Mouse (Mus musculus): ENCODE data around the gene H2afz.
"Not testable (repeated sequence)": the region's sequence is repeated elsewhere in the genome, so short reads cannot be mapped to it uniquely, and the experiment has no call there.

The H2afz gene

DNA sequence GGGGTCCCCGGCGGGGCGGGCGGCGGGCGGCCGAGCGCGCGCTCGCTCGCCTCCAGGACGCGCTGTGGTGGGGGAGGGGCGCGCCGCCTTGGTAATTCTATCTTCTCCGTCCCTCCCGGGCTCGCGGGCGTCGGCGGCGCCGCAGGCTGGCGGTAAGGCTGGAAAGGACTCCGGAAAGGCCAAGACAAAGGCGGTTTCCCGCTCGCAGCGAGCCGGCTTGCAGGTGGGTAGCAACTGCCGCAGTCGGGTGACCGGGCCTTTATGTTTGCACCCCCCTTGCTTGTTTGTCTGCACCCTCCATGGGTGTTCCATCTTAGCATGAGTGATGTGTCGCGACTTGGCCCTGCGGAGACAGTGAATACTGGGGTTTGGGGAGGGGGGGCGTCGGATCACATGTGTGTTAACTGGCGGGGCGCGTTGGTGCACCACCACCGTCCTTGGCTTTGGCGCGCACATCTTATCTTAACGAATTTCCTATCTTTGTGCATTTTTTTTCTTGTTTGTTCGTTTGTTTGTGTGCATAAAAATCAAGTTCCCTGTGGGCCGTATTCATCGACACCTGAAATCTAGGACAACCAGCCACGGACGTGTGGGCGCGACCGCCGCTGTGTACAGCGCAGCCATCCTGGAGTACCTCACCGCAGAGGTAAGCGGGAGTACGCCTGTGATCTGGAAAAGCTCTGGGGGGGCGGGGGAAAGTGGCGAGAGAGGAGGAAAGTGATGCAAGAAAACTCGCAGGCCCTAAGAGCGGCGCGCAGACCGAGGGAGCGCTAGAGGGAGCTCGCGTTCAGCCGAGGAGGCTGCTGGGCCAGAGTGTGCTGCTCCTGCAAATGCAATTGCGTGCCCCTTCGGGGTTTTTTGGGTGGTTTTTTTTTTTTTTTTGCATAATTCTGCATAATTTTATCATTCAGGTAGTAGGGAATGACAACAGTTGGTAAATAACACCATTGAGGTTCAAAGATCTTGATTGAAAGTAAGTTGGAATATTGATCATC, 998 bp downstream of the H2afz start:
- peak; percentile 85 for DNase-seq

DNA sequence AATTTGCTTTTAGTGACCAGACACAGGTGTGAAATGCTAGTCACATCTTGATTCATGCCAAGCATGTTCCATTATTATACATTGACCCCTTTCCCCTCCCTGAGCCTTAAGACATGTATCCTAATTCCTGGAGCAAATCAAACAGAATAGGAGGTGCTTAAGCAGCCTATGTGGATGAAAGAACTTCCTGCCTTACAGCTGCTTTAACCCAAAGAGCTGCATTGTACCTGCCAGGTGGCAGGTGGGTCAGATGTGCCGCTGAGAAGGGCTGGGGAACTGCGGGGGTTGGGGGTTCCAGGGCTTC, 2.8 kb downstream of the H2afz start:
- no peak for DNase-seq

DNA sequence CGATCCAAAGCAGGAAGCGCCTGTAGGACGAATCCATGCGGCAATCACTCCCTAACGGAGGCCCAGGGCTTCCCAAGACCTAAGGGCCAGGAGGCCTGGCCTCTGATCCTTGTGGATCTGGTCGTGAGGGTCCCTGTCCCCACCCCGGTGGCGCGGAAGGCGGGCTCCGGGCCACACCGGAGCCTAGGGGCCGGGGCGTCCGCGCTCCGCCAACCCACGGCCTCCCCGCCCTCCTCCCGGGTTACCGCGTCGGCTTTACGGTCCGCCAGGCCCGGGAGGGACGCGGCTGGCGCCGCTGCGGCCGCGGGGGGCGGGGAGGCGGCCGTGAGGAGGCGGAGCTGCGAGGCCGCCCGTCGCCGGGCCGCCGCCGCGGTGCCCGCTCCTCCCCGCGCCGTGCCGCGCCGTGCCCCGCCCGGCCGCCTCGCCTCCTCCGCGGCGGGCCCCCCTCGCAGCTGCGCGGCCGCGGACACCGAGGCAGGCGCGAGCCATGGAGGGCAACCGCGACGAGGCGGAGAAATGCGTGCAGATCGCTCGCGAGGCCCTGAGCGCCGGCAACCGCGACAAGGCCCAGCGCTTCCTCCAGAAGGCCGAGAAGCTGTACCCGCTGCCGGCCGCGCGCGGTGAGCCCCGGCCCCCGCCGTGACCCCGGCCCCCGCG, 3.3 kb downstream of the H2afz start, which contains the start of gene Dnajb14:
Gene Dnajb14, plus strand, starts transcription at position 239 of the 657 bp plus-strand sequence.
- peak; percentile 66 for DNase-seq

DNA sequence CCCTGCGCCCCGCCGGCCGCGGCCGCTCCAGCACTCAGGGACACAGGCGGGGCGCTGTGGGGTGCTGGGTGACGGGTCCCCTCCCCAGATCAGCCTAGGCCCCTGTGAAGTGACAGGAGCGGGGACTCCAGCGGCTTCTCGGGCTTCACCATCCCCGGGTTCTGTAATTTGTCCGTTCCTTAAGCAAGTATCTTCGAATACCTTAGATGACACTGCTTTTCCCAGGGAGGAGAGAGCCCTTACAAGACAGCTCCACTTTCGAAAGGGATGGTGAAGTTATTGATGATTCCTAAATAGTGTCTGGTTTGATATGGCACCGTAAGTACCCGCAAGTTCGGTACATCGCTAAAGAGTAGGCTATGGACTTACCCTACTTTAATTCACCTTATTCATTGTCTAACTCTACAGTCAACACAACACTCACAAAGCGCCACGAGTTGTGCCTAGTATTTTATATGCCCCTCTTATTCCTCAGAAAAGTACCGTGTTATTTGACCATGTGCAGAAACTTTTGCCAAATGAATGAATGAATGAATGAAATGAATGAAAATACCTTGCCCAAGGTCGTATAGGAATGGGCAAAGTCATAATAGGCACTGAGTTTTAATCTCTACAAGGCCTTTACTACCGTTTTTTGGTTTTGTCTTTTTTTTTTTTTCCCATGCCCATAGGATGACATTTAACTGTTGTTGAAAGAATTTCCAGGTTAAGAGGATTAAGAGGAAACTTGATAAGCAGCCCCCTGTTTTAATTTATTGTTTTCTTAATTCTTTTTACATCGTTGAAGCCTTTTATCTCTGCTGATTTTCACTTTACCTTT, 4.0 kb downstream of the H2afz start:
- no peak for DNase-seq

DNA sequence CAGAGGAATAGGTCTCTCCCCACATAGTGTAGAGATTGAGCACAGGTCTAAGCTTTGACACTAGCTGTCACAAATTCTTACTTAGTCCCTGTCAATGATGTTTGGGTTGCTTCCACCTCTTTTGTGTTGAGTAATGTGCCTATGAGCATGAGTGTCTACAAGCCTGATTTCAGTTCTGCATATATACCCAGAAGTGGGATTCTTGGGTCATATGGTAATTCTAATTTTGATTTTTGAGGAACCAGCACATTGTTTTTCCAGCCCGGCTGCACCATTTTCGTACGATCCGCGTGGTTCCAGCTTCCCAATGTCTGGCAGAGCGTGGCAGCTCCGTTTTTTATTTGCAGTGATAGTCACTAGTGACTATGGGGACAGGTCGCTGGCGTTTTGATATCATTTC, 5.1 kb downstream of the H2afz start:
- DNase-seq = no peak

DNA sequence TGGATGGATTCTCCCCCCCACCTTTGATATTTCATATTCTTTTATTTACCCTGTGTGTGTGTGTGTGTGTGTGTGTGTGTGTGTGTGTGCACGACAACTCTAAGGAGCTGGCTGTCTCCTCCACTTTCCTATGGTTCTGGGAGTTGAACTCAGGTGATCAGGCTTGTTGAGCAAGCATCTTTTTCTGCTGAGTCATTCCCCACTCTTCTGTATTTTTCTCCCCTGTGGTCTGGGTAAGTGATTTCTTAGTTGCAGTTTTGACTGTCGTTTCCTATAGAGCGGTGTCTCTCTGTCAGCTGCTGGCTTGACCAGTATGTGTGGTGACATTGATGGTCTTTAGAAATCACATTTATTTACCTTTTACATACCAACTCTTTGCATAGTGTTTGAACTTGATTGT, 15.0 kb downstream of the H2afz start:
- no peak for DNase-seq

DNA sequence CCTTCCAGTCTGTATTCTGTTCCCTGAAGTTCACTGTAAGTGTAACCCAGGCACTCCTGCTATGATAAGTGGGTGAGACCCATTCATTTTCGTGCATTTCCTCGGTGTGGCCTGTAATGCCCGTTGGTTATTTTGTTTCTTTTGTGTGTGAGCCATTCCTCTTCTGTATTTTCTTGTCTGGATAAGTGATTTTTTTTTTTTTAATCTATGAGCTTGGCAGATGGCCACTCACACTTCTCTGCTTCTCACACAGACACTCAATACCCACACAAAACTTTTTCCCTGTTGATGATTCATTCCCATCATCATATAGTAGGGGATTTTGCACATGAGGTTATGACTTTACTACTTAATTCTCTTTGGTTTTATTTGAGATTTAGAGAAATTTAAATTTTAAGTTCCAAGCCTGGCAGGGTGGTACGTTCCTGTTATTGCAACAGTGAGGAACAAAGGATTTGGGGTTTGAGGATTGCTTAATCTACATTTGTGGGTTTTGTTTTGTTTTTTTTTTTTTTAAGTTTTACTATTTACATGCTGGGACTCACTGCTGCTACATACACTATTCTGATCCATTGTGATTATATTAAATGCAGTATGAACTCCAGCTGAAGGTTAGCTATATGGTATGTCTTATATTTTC, 15.9 kb downstream of the H2afz start:
- no peak for DNase-seq

DNA sequence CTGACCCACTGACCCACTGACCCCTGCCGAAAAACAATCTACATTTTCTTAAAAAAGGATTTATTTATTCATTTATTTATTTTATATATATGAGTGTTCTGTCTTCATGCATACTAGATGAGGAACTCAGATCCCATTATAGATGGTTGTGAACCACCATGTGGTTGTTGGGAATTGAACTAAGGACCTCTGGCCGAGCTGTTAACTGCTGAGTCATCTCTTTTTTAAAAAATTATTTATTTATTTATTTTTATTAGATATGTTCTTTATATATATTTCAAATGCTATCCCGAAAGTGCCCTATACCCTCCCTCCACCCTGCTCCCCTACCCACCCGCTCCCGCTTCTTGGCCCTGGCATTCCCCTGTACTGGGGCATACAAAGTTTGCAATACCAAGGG, 16.8 kb downstream of the H2afz start:
- no peak for DNase-seq

DNA sequence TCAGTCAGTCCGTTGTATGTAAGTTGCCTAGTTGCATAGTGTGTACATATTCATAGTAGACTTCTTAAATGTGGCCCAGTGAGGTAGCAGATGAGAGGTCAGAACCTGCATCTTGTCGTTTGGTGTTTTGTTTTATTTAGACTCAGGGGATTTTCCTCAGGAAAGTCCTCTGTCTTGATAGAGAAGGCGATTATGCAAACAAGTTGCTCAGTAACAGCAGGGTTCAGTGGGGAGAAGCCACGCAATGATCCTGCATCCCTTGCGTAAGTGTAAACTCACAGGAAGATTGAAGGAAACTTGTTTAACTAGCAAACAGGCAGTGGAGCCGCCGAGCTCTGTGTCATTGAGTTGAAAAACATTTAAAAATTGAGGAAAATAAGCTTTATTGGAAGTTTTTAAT, 23.7 kb downstream of the H2afz start:
- DNase-seq = no peak

DNA sequence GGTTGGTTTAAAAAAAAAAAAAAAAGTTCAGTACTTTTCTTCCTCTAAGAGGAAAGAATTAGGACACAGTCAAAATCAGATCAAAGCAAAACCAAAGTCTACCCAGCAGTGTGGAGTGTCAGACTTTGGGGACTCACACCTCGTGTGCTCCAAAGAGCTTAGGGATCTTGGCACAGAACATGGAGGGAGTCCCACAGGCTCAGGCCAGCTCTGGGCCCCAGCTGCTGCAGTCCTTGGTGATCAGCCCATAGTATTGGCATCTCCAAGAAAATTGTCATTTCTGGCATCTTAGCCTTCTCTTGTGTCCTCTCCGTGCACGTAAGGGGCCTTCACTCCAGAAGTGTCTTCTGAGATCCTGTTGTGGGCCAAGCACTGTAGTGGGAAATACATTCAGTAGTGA, 26.8 kb downstream of the H2afz start:
- no peak for DNase-seq

DNA sequence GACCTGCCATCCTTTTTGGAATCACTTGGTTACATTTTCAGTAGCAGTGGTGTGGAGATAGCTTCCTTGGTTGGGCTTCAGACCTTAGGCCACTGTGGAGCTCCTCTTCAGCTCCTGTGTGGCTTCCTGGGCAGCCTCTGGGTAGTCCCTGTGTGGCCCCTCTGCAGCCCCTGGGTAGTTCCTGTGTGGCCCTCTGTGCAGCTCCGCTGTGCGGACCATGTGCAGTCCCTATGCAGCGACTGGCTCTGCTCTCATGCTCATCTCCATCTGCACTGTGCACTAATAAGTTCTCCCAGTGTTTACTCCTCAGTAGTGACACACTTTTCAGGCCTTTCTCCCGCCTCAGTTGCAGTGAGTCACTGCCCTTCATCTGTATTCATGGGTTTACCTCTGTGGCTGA, 27.8 kb downstream of the H2afz start:
- DNase-seq = no peak

DNA sequence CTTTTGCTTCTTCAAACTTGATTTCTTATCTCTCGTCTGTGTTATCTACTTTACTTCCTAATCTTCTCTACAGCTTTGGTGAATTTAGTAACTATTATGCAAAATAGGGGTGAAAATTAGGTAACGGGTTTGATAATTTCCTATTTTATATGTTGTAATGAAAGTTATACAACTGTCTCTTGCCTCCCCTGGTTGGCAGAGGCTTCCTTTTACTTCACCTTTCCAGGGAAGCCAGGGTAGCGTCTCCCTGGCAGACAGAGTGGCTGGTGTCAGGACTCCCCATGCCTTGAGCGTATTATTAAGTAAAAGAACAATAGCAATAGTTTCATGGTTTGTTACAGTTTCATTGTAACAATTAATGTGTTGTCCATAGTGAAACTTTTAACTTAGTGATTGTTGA, 29.5 kb downstream of the H2afz start:
- no peak for DNase-seq

DNA sequence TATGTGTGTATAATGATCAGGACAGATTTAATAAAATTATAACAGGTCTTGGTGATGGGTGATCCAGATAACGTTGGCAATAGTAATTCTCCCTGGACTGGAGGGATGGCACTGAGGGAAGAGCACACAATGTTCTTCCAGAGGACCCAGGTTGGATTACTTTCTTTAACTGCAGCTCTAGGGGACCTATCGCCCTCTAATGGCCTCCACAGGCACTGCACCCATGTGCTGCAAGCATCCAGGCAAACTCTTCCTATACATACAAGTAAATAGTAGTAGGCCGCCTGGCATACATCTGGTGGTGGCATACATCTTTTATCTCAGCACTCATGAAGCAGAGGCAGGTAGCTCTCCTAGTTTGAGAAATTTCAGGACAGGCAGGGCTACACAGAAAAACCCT, 30.9 kb downstream of the H2afz start:
- DNase-seq = no peak

DNA sequence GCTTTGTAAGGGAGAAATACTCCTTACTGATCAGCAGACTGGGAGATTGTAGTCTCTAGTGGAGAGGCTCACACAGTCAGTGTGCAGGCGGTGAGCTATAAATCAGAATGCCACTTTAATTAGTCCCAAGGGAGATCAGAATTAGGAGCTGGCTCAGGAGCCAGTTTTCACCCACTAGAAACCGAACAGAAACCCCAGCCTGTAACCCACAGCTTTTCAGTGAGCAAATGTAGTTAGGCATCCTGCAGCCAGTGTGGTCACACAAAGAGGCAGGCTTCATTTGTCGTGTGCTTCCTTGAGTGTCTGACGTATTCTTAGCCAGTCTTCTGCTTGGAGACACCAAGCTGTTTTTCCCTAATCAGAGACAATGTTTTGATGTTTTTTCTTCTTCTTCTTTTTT, 32.1 kb downstream of the H2afz start:
- no peak for DNase-seq

DNA sequence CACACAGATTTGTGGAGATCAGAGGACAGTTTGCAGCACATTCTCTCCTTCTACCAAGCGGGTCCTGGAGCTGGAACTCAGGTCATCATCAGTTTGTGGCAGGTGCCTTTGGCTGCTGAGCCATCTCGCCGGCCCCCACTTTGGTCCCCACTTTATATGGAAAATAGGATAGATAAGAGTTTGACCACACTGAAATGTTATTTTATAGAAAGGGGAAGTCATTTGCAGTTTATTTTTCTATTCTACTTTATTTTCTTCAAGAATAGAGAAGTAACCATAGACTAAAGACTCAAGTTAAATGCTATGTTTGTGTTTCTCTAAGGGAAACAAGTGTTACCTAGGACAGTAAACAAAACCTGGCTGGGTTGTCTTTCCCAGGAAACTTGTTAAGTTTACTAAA, 32.6 kb downstream of the H2afz start:
- no peak for DNase-seq

DNA sequence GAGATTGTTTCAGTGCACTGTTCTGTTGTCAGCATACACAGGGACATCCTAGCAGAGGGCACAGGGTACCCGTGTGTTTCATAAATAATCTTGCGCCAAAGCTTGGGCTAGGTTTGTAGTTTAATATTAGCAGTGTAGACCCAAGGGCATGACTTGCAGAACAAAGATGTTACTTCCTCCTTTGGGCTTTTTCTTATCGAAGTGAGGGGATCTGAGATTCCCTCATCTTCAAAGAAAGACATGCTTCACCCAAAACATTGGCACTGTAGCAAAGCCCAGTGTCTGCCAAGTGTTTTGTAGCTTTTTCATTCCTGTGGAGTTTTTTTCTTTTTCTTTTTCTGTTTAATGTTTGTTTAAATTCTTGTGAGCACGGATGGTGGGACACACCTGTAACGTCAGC, 33.4 kb downstream of the H2afz start:
- no peak for DNase-seq

DNA sequence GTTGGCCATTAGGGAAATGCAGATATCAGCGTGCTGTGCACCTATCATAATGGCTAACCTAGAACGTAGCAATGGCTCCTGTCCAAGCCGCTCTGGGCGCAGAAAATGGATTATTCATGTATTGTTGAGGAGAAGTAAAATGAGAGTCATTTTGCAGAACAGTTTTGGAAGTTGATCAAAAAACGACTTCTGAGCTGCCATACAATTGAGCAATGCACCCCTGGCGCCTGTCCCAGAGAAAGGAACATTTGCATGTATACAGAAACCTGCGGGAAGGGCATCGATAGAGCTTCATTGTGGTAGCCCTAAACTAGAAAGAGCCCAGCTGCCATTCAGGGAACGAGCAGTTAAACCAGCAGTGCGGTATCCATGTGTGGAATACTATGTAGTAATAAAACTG, 35.9 kb downstream of the H2afz start:
- DNase-seq = no peak

DNA sequence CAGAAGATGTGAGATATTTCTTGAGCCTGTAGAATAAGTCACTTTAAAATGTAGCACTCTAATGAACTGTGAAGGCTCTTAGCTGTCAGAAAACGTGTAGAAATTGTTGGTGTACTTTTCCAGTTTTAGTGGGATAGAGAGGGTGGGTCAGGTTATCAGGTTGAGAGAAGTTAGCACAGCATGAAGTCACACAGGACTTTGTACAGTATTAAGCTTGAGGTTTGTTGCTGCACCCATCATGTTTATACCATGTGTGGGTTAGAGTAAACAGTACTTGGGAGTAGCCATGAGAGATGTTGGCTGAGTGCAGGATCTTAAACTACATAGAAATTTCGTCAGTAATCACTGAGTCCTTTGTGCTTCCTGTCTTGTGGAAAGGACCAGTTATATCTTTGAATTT, 48.8 kb downstream of the H2afz start:
- no peak for DNase-seq

DNA sequence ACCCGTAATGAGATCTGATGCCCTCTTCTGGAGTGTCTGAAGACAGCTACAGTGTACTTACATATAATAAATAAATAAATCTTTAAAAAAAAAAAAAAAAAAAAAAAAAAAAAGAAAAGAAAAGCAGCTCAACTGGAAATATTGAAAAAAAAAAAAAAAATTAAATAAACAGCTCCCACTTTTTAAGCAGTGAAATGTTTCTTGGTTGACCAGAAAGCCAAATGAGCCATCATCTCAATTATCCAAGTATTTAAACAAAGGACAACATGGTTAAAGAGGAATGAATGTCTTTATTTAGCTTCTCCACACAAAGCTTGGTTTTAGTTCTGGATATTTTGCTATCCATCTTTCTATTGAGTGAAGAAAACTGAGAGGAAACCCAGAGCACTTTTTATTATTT, 50.3 kb downstream of the H2afz start:
- not testable (repeated sequence) for DNase-seq

Measured in cerebellum, adult 11 months (tissue).